Mouse (Mus musculus) forebrain, embryonic 11.5 days (tissue): ENCODE data around the gene Gm9913. TPM values are rescaled to one million over a fixed set of nuclear protein-coding genes. Genes with fewer than 3 reads are reported as not detected.

Source experiments
- ATAC-seq: fragments of 200-750 bp; cut with Nextera tagmentation; replicated peaks from 2 replicates; pipeline ENCODE4 v1.8.0; 2017; ENCODE audit warnings: moderate TSS enrichment; ENCODE audit not compliant: low FRiP score
- DNase-seq: peaks from one replicate; pipeline ENCODE4 v3.0.0-alpha.2; 2017; ENCODE audit warnings: low spot score
- H3K27ac ChIP-seq: fragments of 300-500 bp; sonication (generic); 2 replicates; pipeline ENCODE4 v1.5.1; 2014; ENCODE audit warnings: low read depth, low read length
- H3K27me3 ChIP-seq: fragments of 300-500 bp; sonication (generic); 2 replicates; pipeline ENCODE4 v1.6.1; 2014; ENCODE audit warnings: mild to moderate bottlenecking, low read length, mixed read lengths; ENCODE audit not compliant: control insufficient read depth, insufficient read depth
- H3K36me3 ChIP-seq: fragments of 300-500 bp; sonication (generic); 2 replicates; pipeline ENCODE4 v1.6.1; 2014; ENCODE audit warnings: mild to moderate bottlenecking, low read length, moderate library complexity, mixed read lengths; ENCODE audit not compliant: control insufficient read depth, insufficient read depth
- H3K4me1 ChIP-seq: fragments of 300-500 bp; sonication (generic); replicated peaks from 2 replicates; pipeline ENCODE4 v1.6.1; 2014; ENCODE audit warnings: low read length, mixed read lengths; ENCODE audit not compliant: control insufficient read depth, insufficient read depth
- H3K4me2 ChIP-seq: fragments of 300-500 bp; sonication (generic); 2 replicates; pipeline ENCODE4 v1.6.1; 2014; ENCODE audit warnings: low read depth, mild to moderate bottlenecking, low read length, moderate library complexity, mixed read lengths; ENCODE audit not compliant: severe bottlenecking
- H3K4me3 ChIP-seq: fragments of 300-500 bp; sonication (generic); 2 replicates; pipeline ENCODE4 v1.5.1; 2014; ENCODE audit warnings: low read depth, low read length
- H3K9ac ChIP-seq: fragments of 300-500 bp; sonication (generic); 2 replicates; pipeline ENCODE4 v1.6.1; 2014; ENCODE audit warnings: low read length
- H3K9me3 ChIP-seq: fragments of 300-500 bp; sonication (generic); 2 replicates; pipeline ENCODE4 v1.6.1; 2016; ENCODE audit warnings: low read length, mixed read lengths; ENCODE audit not compliant: control insufficient read depth
- WGBS: fragments of 180-500 bp; shearing (Covaris S2); extraction: QIAGEN DNeasy Blood & Tissue Kit; methylation state at CpG from one replicate; pipeline ENCODE4 v1.1.7; 2014; 5-methylcytosine and 5-hydroxymethylcytosine counted together
- polyA plus RNA-seq: library from polyadenylated mRNA; unstranded; fragments of >200 nt; fragmentation: Nextera tagmentation; extraction: Ambion mirVana; gene quantifications from 2 replicates; pipeline ENCODE4 v1.2.1, GENCODE M21; 2014

The Gm9913 gene
- polyA plus RNA-seq, 1 experiment from 2014 or later, result 0.27 TPM

- ATAC-seq, result no peak
- H3K27me3 ChIP-seq, result no peaks in the 10 kb centered on the region
- no peaks in the 10 kb centered on the region for H3K36me3 ChIP-seq
- no peaks in the 10 kb centered on the region for H3K9me3 ChIP-seq
- H3K4me1 ChIP-seq, result peaks cover 6% of the 10 kb centered on the region; the same call in 1 of the 2 replicates
- DNase-seq, result no peak
- H3K4me2 ChIP-seq, result peak within 1 kb of the TSS; percentile 92
- 85% methylated on average over 4 of the region's 4 CpGs for WGBS
- peak within 1 kb of the TSS; percentile 65 for H3K4me3 ChIP-seq
- no peak within 1 kb of the TSS for H3K27ac ChIP-seq
- H3K9ac ChIP-seq, result peak within 1 kb of the TSS; percentile 81
Observed at GRCm38 (mm10) chr2:125507893-125508292, 3.0 kb downstream of the Gm9913 start, which contains the start of gene Fbn1. Gene Fbn1 (minus strand): TSS chr2:125507993.

DNA sequence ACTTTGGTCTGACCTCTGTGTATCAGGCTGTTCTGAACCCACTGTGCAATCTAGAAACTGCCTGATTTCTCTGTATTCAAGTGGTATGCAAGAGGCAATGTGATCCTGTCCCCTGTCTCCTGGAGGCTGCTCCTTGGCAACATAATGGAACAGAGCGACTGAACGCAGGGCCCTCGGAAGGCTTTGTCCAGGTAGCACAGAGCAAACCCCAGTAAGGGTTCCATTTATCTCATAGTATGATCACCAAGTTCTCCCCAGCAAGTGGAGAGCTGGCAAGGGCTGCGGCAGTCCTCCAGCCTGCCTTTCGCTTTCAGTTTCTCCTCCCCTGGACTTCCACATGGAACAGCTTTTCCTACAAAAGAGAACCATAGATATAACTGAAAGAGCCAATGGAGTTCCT, 3.5 kb downstream of the Gm9913 start:
- Histone ChIP-seq H3K4me1 (peaks cover 6% of the 10 kb centered on the region; the same call in 1 of the 2 replicates), H3K9ac (no peak overlapping the region), H3K27me3 (no peaks in the 10 kb centered on the region), H3K4me2 (no peak overlapping the region), H3K36me3 (no peaks in the 10 kb centered on the region), H3K27ac (no peak overlapping the region), H3K9me3 (no peaks in the 10 kb centered on the region), H3K4me3 (no peak overlapping the region)
- ATAC-seq (no peak), DNase-seq (no peak)
- 95% methylated on average over 5 of the region's 5 CpGs for WGBS

DNA sequence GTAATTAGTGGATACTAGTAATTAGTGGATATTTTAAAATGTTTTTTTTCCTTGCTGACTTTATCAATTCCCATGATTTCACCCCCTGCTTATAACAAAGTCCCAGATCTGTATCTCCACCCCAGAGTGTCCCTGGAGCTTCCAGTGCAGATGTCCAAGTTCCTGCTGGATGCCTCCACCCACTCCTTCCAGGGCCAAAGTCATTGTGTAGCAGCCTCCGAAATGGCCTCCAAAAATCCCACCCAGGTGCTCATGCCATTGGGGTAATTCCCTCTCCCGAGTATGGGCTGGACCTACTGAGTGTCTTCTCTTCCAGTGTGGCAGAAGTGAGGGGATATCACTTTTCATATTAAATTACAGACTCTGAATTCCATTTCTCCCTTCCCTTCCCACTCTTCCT, 5.9 kb downstream of the Gm9913 start:
- no peak for ATAC-seq
- Histone ChIP-seq H3K4me2 (no peak overlapping the region), H3K9me3 (no peaks in the 10 kb centered on the region), H3K27me3 (no peaks in the 10 kb centered on the region), H3K9ac (no peak overlapping the region), H3K36me3 (no peaks in the 10 kb centered on the region), H3K27ac (no peak overlapping the region), H3K4me3 (no peak overlapping the region), H3K4me1 (peaks cover 6% of the 10 kb centered on the region; the same call in 1 of the 2 replicates)
- no peak for DNase-seq
- WGBS, result 82% methylated on average over 2 of the region's 2 CpGs

DNA sequence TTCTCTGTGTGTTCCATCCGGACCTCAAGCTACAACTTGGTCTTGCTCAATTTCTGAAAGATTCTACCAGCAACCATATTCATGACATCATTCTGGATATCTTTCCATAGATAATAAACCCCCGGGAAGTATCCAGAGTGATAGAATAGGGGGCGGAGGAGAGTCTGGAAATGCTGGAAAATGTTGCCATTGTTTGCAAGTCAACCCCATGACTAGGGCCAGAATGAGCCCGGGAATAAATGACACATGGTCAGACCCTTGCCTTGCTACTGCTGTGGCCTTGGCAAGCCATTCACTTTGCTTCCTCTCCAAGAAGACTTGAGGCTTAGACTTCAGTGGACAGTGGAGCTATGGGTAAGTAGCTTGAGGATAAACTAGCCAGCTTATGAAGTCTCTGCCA, 7.0 kb downstream of the Gm9913 start:
- Histone ChIP-seq H3K9ac (no peak overlapping the region), H3K27me3 (no peaks in the 10 kb centered on the region), H3K36me3 (no peaks in the 10 kb centered on the region), H3K4me3 (no peak overlapping the region), H3K4me1 (peaks cover 2% of the 10 kb centered on the region; the same call in 1 of the 2 replicates), H3K9me3 (no peaks in the 10 kb centered on the region), H3K27ac (no peak overlapping the region), H3K4me2 (no peak overlapping the region)
- DNase-seq, result no peak
- WGBS, result 85% methylated on average over 4 of the region's 4 CpGs
- no peak for ATAC-seq

GRCm38 (mm10) chr2:125512544-125512943, 7.7 kb downstream of the Gm9913 start:
- Histone ChIP-seq H3K4me1 (no peaks in the 10 kb centered on the region), H3K4me2 (no peak overlapping the region), H3K4me3 (no peak overlapping the region), H3K9me3 (no peaks in the 10 kb centered on the region), H3K9ac (no peak overlapping the region), H3K36me3 (no peaks in the 10 kb centered on the region), H3K27me3 (no peaks in the 10 kb centered on the region), H3K27ac (no peak overlapping the region)
- DNase-seq, result no peak
- 76% methylated on average over 4 of the region's 4 CpGs for WGBS
- no peak for ATAC-seq

DNA sequence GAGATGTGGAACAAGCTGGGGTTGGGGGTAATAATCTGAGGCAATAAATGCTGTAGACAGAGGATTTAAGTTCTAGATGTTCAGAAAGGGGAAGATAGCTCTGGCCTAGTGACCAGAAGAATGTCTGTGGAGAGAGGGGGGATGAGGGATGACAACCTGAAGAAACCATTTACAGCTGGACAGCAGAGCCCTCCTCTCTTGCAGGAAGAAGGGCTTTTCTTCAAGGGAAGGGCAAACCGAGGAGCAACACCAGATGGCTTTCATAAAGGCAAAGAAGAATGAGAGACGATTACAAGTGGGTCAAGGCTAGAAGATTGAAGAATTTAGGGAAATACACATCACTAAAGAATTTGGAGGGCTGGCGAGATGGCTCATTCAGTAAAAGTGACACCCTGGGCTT, 9.5 kb downstream of the Gm9913 start:
- ATAC-seq, result no peak
- H3K4me1 ChIP-seq, result no peaks in the 10 kb centered on the region
- H3K27ac ChIP-seq, result no peak overlapping the region
- H3K9me3 ChIP-seq, result no peaks in the 10 kb centered on the region
- H3K4me3 ChIP-seq, result no peak overlapping the region
- H3K4me2 ChIP-seq, result no peak overlapping the region
- H3K36me3 ChIP-seq, result no peaks in the 10 kb centered on the region
- no peaks in the 10 kb centered on the region for H3K27me3 ChIP-seq
- WGBS, result 57% methylated on average over 3 of the region's 3 CpGs
- H3K9ac ChIP-seq, result no peak overlapping the region
- DNase-seq, result no peak

DNA sequence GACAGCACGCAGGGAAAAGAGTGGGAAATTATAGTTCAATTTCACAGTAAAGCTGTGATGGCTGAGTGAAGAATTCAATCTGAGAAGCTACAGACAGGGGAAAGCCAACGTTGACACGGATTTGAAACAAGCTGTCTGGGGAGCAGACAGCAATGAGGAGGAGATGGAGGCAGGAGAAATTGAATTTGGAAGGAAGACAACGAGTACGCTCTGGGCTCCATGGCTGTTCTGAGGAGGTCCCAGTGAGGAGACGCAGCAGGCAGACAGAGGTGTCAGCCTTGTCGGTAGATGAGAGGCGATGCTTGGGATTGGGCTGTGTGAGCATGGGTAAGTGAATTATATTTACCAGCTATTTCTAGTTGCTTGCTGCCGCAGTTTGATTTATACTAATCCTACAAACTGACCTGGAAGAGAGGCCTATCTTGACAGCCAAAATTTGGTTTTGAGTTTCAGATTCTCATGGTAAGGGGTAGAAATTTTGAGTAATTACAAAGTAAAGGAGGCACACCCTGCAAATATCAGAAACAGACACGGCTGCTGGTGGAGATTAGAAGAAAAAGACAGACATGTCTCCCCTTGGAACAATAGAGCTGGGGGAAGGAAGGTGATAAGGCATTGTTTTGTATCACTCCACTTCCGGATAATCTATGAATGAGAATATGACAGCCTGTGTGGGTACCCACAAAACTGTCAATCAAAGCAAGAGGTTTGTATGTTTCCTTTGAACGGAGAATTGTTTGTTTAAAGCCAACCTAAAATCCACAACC, 10.6 kb downstream of the Gm9913 start:
- Histone ChIP-seq H3K4me2 (no peak overlapping the region), H3K9me3 (no peaks in the 10 kb centered on the region), H3K36me3 (no peaks in the 10 kb centered on the region), H3K4me1 (no peaks in the 10 kb centered on the region), H3K27me3 (no peaks in the 10 kb centered on the region), H3K27ac (no peak overlapping the region), H3K4me3 (no peak overlapping the region), H3K9ac (no peak overlapping the region)
- ATAC-seq (no peak), DNase-seq (no peak)
- WGBS, result 79% methylated on average over 12 of the region's 12 CpGs

DNA sequence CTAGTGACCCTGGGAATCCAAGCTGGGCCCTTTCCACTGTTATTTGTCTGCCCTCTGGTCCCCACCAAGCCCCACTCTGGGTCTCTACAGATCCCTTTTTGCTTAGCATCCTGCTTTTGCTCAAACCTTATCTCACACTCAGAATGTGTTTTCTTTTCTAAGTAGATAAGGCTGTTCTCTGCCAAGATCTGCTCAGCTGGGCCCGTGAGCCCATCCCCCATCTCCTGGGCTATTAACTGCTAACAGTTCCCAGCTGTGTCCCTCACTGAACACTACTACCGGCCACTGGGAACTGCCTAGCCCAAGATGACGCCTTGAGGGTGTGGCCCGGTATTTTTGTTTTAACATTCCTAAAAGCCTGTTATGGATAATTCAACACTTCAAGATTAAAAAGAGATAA, 11.7 kb downstream of the Gm9913 start:
- Histone ChIP-seq H3K27ac (no peak overlapping the region), H3K4me1 (no peaks in the 10 kb centered on the region), H3K4me2 (no peak overlapping the region), H3K4me3 (no peak overlapping the region), H3K9me3 (no peaks in the 10 kb centered on the region), H3K36me3 (no peaks in the 10 kb centered on the region), H3K9ac (no peak overlapping the region), H3K27me3 (no peaks in the 10 kb centered on the region)
- ATAC-seq (no peak), DNase-seq (no peak)
- WGBS, result 49% methylated on average over 4 of the region's 4 CpGs

DNA sequence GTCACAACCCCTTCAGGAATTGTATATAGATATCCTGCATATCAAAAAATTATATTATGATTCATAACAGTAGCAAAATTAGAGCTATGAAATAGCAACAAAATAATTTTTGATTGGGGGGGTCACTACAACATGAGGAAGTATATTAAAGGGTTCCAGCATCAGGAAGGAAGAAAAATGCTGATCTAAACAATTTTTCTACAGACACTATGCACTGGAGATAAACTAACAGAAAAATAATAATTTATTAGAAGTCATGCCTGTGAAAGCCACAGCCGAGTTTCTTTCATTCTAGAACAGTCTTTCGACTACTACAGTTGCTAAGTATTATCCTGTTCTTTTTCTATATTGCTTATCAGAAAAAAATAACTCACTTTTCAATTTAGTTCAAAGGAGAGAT, 20.6 kb downstream of the Gm9913 start:
- no peak for DNase-seq
- Histone ChIP-seq H3K9me3 (no peaks in the 10 kb centered on the region), H3K4me1 (no peaks in the 10 kb centered on the region), H3K4me2 (no peak overlapping the region), H3K4me3 (no peak overlapping the region), H3K36me3 (no peaks in the 10 kb centered on the region), H3K27me3 (no peaks in the 10 kb centered on the region), H3K27ac (no peak overlapping the region), H3K9ac (no peak overlapping the region)
- ATAC-seq, result no peak
- 86% methylated on average over 2 of the region's 2 CpGs for WGBS
